Mouse (Mus musculus): ENCODE results near the gene Dmc1. TPM values are rescaled to one million over a fixed set of nuclear protein-coding genes. Genes with fewer than 3 reads are reported as not detected.

The Dmc1 gene
- total RNA-seq, 1 experiment: 6.4 TPM

GRCm38 (mm10) chr15:79559649-79560048 is 45.3 kb downstream of the Dmc1 start:
- Histone ChIP-seq H3K27ac (ENCODE audit: insufficient read depth, low read depth, low read length, poor library complexity, severe bottlenecking) (no peak overlapping the region), H3K4me1 (ENCODE audit: control insufficient read depth in 2 of 2, insufficient read depth in 2 of 2, low read length in 2 of 2, poor library complexity in 1 of 2) (no peaks in the 10 kb centered on the region), H3K4me3 (ENCODE audit: insufficient read depth in 1 of 2, low read depth in 1 of 2, low read length in 2 of 2, poor library complexity in 1 of 2, severe bottlenecking in 1 of 2) (no peak overlapping the region), H3K36me3 (ENCODE audit: control insufficient read depth, insufficient read depth, low read length, poor library complexity, severe bottlenecking) (no peaks in the 10 kb centered on the region), H3K9ac (ENCODE audit: insufficient read depth, low read depth, low read length, poor library complexity, severe bottlenecking) (no peak overlapping the region), H3K9me3 (ENCODE audit: control insufficient read depth, insufficient read depth, low read depth, low read length) (no peaks in the 10 kb centered on the region)
- in situ Hi-C loops (cut with MboI; ENCODE audit: low sequenced_read_pairs in 2 of 2, unreplicated experiment in 2 of 2): no loop called here
- no peak for DNase-seq (ENCODE audit: low read depth, low spot score)
- TF ChIP-seq HCFC1 (IDR thresholded peaks at IDR 0.05; ENCODE audit: borderline replicate concordance, insufficient read depth, low read length) (no peak), CHD2 (IDR thresholded peaks at IDR 0.05; ENCODE audit: low read depth, low read length) (no peak), ZNF384 (IDR thresholded peaks at IDR 0.05; ENCODE audit: low read depth, low read length) (no peak), ZC3H11A (IDR thresholded peaks at IDR 0.05; ENCODE audit: borderline replicate concordance, low read depth, low read length) (no peak), MAFK (IDR thresholded peaks at IDR 0.05; ENCODE audit: insufficient read depth, low read depth, low read length) (no peak)

GRCm38 (mm10) chr15:79552566-79552965 is 52.3 kb downstream of the Dmc1 start:
- Histone ChIP-seq H3K9me3 (ENCODE audit: control insufficient read depth, insufficient read depth, low read depth, low read length) (no peaks in the 10 kb centered on the region), H3K4me3 (ENCODE audit: insufficient read depth in 1 of 2, low read depth in 1 of 2, low read length in 2 of 2, poor library complexity in 1 of 2, severe bottlenecking in 1 of 2) (no peak overlapping the region), H3K4me1 (ENCODE audit: control insufficient read depth in 2 of 2, insufficient read depth in 2 of 2, low read length in 2 of 2, poor library complexity in 1 of 2) (peaks cover 0 to 1% of the 10 kb centered on the region in 2 experiments; a peak in 1 of 4 replicates), H3K9ac (ENCODE audit: insufficient read depth, low read depth, low read length, poor library complexity, severe bottlenecking) (no peak overlapping the region), H3K27ac (ENCODE audit: insufficient read depth, low read depth, low read length, poor library complexity, severe bottlenecking) (no peak overlapping the region), H3K36me3 (ENCODE audit: control insufficient read depth, insufficient read depth, low read length, poor library complexity, severe bottlenecking) (no peaks in the 10 kb centered on the region)
- no peak for DNase-seq (ENCODE audit: low read depth, low spot score)
- TF ChIP-seq ZNF384 (IDR thresholded peaks at IDR 0.05; ENCODE audit: low read depth, low read length): no peak
- no peak for TF ChIP-seq HCFC1 (IDR thresholded peaks at IDR 0.05; ENCODE audit: borderline replicate concordance, insufficient read depth, low read length)
- no peak for TF ChIP-seq ZC3H11A (IDR thresholded peaks at IDR 0.05; ENCODE audit: borderline replicate concordance, low read depth, low read length)
- TF ChIP-seq CHD2 (IDR thresholded peaks at IDR 0.05; ENCODE audit: low read depth, low read length): no peak
- TF ChIP-seq MAFK (IDR thresholded peaks at IDR 0.05; ENCODE audit: insufficient read depth, low read depth, low read length): no peak
- in situ Hi-C loops (cut with MboI; ENCODE audit: low sequenced_read_pairs in 2 of 2, unreplicated experiment in 2 of 2): no loop called here

- Histone ChIP-seq H3K36me3 (ENCODE audit: control insufficient read depth, insufficient read depth, low read length, poor library complexity, severe bottlenecking) (peaks cover 3% of the 10 kb centered on the region), H3K4me3 (ENCODE audit: insufficient read depth in 1 of 2, low read depth in 1 of 2, low read length in 2 of 2, poor library complexity in 1 of 2, severe bottlenecking in 1 of 2) (no peak overlapping the region), H3K9me3 (ENCODE audit: control insufficient read depth, insufficient read depth, low read depth, low read length) (no peaks in the 10 kb centered on the region), H3K27ac (ENCODE audit: insufficient read depth, low read depth, low read length, poor library complexity, severe bottlenecking) (no peak overlapping the region), H3K9ac (ENCODE audit: insufficient read depth, low read depth, low read length, poor library complexity, severe bottlenecking) (no peak overlapping the region), H3K4me1 (ENCODE audit: control insufficient read depth in 2 of 2, insufficient read depth in 2 of 2, low read length in 2 of 2, poor library complexity in 1 of 2) (peaks cover 0 to 2% of the 10 kb centered on the region in 2 experiments; a peak in 1 of 4 replicates)
- in situ Hi-C loops (cut with MboI; ENCODE audit: low sequenced_read_pairs in 2 of 2, unreplicated experiment in 2 of 2): no loop called here
- TF ChIP-seq HCFC1 (IDR thresholded peaks at IDR 0.05; ENCODE audit: borderline replicate concordance, insufficient read depth, low read length) (no peak), ZC3H11A (IDR thresholded peaks at IDR 0.05; ENCODE audit: borderline replicate concordance, low read depth, low read length) (no peak), MAFK (IDR thresholded peaks at IDR 0.05; ENCODE audit: insufficient read depth, low read depth, low read length) (no peak), CHD2 (IDR thresholded peaks at IDR 0.05; ENCODE audit: low read depth, low read length) (no peak), ZNF384 (IDR thresholded peaks at IDR 0.05; ENCODE audit: low read depth, low read length) (no peak)
- DNase-seq (ENCODE audit: low read depth, low spot score): no peak
Measured at GRCm38 (mm10) chr15:79548226-79548625, 56.7 kb downstream of the Dmc1 start.

GRCm38 (mm10) chr15:79547289-79547820 is 57.6 kb downstream of the Dmc1 start:
- peaks cover 0 to 4% of the 10 kb centered on the region in 2 experiments; a peak in 1 of 4 replicates for H3K4me1 ChIP-seq (ENCODE audit: control insufficient read depth in 2 of 2, insufficient read depth in 2 of 2, low read length in 2 of 2, poor library complexity in 1 of 2)
- H3K36me3 ChIP-seq (ENCODE audit: control insufficient read depth, insufficient read depth, low read length, poor library complexity, severe bottlenecking): peaks cover 11% of the 10 kb centered on the region
- H3K9me3 ChIP-seq (ENCODE audit: control insufficient read depth, insufficient read depth, low read depth, low read length): no peaks in the 10 kb centered on the region
- TF ChIP-seq ZC3H11A (IDR thresholded peaks at IDR 0.05; ENCODE audit: borderline replicate concordance, low read depth, low read length) (no peak), ZNF384 (IDR thresholded peaks at IDR 0.05; ENCODE audit: low read depth, low read length) (no peak), MAFK (IDR thresholded peaks at IDR 0.05; ENCODE audit: insufficient read depth, low read depth, low read length) (no peak), CHD2 (IDR thresholded peaks at IDR 0.05; ENCODE audit: low read depth, low read length) (no peak), HCFC1 (IDR thresholded peaks at IDR 0.05; ENCODE audit: borderline replicate concordance, insufficient read depth, low read length) (no peak)
- peak overlapping the region; percentile 2 to 59 for H3K4me3 ChIP-seq (ENCODE audit: insufficient read depth in 1 of 2, low read depth in 1 of 2, low read length in 2 of 2, poor library complexity in 1 of 2, severe bottlenecking in 1 of 2)
- peak overlapping the region; percentile 87 for H3K9ac ChIP-seq (ENCODE audit: insufficient read depth, low read depth, low read length, poor library complexity, severe bottlenecking)
- in situ Hi-C loops (cut with MboI; ENCODE audit: low sequenced_read_pairs in 2 of 2, unreplicated experiment in 2 of 2): no loop called here
- H3K27ac ChIP-seq (ENCODE audit: insufficient read depth, low read depth, low read length, poor library complexity, severe bottlenecking): peak overlapping the region; percentile 90
- no peak for DNase-seq (ENCODE audit: low read depth, low spot score)
